Mouse (Mus musculus) heart, adult 2 months (tissue): ENCODE data around the gene Mef2d.

Experiments used
- CTCF ChIP-seq: fragments of 200-600 bp; IDR thresholded peaks from 2 replicates; pipeline ENCODE4 v1.8.1; 2022; ENCODE audit warnings: antibody characterized with exemption, mild to moderate bottlenecking, moderate library complexity
- POLR2A ChIP-seq: fragments of 200-500 bp; IDR thresholded peaks from 2 replicates; pipeline ENCODE4 v1.6.1; 2011; ENCODE audit warnings: mild to moderate bottlenecking, low read depth, low read length, control low read depth; ENCODE audit not compliant: insufficient read depth

- TF ChIP-seq POLR2A (no peak), CTCF (no peak)
These were observed 1.2 kb upstream of the Mef2d start for GRCm38 (mm10) chr3:88140903-88141430.
